Mouse (Mus musculus) kidney, adult 11 months (tissue): ENCODE measurements at regions not wholly inside any gene's neighbourhood (a gene's known extent, or its start where the extent isn't known, plus 50 kb on each side); places are given as distances from the start of the nearest gene placed in this dataset.

ENCODE experiments used
- DNase-seq: peaks from one replicate; pipeline ENCODE4 v3.0.0; 2022

DNA sequence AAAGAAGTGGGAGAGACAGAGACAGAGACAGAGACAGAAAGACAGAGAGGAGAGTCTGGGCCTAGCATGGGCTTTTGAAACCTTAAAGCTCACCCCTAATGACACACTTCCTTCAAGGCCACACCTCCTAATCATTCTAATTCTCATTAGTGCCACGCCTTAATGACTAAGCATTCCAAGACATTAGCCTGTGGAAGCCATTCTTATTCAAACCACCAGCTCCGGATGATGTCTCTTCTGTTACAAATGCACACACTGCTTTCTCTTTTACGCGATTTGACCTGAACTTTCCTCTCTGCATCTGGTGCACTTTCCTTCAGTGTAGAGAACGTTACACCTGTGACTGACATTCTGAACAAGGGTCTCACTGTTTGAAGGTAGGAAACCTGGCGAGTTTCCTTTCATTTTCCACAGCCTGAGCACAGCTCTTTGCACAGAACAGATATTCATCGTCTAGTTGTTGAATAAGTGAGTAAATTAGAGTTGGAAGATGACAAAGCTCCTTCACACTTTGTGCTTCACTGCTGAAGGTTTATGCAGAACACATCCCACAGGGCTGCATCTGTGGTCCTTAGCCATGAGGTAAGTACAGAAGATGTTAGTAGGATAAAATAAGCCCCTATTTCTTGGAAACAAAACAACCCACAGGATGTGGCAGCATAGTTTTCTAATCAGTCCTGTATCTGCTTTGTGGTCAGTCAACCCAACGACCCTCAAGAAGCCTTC is 116.8 kb downstream of the Faxc start:
- no peak for DNase-seq

DNA sequence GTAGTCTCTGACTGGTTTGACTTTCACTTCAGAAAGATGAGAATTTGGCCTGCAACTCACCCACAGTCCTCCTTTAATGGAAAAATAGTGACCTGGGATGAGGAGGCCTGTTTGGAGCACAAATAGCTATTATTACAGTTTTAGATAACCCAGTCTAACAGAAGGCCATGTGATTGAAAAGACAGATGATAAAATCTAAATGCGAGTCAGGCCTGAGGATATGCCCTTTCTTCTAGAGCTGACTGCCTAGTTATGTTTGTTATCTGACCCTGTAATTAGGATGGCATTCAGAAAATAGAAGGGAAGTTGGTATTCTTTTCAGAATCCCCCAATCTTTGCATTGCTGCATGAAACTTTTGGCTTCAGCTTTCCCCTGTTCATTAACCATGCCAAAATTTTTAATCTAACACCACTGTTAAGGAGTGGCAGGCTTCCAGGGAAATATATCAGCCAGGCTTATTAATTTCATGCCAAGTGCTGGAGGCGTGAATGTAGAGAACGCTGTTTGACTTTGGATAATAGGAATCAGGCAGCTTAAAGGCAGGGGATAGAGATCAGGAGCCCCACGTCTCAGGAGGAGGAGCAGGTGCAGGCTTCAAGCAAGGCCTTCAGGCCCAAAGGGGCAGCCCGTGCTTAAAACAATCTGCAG is 135.8 kb downstream of the Faxc start:
- DNase-seq, result no peak

GRCm38 (mm10) chr4:22067678-22068299 is 136.7 kb downstream of the Faxc start:
- DNase-seq, result no peak

DNA sequence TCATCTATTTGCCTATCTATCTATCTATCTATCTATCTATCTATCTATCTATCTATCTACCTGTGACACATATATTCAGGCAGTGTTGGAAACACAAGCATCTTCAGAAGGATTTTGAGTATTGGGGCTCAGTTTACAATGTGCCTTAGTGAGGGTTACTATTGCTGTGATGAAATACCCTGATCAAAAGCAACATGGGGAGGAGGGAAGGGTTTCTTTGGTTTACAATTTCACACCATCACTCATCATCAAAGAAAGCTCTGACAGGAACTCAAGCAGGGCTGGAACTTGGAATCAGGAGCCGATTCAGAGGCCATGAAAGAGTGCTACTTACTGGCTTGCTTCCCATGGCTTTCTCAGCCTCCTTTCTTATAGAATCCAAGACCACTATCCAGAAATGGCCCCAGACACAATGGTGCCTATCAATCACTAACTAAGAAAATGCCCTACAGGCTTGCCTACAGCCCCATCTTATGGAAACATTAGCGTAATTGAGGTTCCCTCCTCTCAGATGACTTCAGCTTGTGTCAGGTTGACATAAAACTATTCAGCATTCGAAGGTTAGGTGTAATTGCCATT is 157.2 kb downstream of the Faxc start:
- DNase-seq, result no peak

DNA sequence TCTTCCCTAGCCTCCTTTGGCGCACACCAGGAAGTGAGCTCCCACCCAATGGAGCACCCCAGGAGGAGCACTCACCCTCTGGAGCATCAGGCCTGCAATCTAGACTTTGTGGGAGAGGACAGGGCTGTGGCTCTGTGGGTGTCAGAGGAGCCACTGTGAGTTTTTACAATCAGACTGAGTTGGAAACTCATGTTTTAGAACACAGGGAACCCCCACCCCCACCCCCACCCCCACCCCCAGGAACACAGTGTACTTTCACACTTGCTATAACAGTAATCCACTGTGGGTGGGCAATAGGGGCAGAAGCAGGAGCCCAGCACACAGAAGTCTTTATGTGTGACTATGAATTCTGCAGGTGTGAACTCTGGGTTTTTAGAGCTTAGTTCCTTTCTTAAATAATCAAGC is 158.5 kb downstream of the Faxc start:
- no peak for DNase-seq

DNA sequence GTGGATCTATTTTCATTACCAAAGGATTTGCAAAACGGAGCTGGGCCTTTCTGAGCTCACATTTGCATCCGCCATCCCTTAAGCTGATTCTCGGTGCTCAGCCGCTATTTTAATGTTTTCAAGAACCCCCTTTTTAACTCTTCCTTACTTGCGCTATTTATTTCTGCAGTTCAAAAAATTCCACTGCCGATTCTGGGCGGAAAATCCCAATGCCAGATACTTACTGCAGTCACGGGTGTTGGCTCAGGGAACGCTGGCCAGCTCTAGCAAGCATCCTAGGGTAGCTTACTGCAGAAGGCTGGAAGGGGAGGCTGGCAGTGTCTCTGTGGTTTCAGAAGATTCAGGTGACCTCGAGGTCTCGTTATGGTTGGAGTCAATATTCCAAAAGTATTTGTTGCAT is 159.4 kb downstream of the Faxc start:
- DNase-seq, result no peak

DNA sequence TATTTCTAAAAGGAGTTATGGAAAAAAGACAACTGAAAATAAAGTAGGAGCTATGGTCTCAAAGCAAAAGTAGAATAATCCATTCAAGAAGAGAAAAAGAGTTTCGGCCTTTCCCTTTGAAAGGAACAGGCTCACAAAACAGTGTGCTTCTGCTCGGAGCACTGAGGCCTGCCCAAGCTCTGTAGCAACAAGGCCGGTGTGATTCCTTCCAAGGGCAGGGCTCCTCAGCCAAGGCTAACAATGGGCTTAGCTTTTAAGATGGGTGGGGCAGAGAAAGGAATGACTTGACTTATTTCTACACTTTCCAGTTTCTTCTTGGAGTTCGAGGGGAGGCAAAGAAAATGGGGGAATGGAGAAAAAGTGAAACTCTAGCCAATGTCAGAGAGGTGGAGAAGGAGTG is 161.4 kb downstream of the Faxc start:
- no peak for DNase-seq

DNA sequence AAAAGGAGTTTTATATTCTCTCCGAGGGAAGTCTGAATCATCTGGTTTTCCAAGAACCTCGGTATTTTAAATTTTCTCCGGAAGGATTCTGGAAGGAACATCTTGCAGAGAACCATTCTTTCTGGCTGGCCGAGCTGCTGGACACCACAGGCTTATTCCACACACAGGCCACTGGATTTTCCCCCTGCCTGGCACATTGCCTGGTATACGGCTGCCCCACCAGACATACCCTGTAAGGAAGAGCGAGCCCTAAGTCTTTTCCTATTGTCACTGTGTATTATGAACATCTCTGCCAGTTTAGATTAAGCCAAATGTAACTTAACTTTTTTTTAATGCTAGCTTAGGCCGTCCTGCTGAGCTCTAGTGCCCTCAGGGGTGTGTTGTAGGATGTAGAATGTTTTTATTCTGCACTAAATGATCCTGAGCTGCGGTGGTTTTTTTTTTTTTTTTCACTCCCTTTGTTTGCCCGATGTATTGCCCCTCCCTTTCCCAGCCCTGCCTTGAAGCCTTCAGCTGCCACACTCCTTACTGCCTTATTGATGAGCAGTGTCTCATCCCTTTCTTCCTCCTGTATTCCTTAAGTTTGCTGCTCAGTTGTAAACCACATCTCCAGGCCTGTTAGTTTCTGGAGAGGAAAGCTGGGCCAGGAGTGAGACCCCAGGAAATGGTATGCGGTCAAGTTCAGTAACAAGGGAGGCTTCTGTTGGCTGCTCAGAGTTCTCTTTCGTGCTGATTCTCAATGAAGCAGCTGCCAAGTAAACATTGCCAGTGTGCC is 164.3 kb downstream of the Faxc start:
- DNase-seq, result no peak

- DNase-seq, result no peak
These were observed 167.5 kb downstream of the Faxc start for GRCm38 (mm10) chr4:22098605-22099004.

DNA sequence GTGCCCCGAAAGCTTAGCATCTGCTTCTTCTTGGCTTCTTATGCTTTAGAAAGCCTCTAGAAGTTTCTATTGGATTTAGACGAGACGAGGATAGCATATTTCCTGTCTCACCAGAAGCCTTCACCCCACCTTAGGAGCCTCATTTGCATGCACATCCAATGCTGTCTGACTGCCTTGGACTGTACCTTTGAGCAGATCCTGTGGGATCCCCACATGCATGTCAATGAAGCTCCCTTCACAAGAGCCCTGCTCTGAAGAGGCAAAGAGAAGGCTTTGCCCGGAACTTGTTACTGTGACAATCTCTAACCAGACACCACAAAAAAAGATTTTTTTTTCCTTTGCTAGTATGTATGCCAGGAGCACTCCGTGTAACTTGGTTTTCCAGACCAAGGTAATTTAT is 171.3 kb downstream of the Faxc start:
- DNase-seq, result no peak

GRCm38 (mm10) chr4:22103001-22103587 is 172.0 kb downstream of the Faxc start:
- DNase-seq, result no peak

GRCm38 (mm10) chr4:22106883-22107282 is 175.8 kb downstream of the Faxc start:
- DNase-seq, result no peak

GRCm38 (mm10) chr4:22109410-22109809 is 178.3 kb downstream of the Faxc start:
- DNase-seq, result no peak

DNA sequence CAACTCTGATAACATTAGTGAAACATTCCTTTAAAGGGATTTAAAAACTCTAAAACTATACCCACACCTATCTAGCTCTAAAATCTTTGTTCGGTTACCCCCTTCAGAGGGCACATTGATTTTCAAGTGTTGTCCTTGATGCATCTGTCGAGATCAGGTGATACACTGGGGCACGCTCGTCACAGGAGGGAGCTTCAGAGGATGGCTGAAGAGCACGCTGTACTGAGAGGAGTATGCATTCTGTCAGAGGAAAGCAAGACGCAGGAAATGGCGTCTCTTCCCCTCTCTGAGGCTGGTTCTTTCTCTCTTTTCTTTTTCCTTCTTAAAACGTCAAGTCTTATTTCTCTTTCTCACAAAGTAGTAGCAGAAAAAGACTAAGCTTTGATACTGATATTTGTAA is 179.3 kb downstream of the Faxc start:
- no peak for DNase-seq

GRCm38 (mm10) chr4:22112209-22112608 is 181.1 kb downstream of the Faxc start:
- no peak for DNase-seq

- no peak for DNase-seq
These were observed 183.3 kb downstream of the Faxc start for GRCm38 (mm10) chr4:22114451-22114850.

DNA sequence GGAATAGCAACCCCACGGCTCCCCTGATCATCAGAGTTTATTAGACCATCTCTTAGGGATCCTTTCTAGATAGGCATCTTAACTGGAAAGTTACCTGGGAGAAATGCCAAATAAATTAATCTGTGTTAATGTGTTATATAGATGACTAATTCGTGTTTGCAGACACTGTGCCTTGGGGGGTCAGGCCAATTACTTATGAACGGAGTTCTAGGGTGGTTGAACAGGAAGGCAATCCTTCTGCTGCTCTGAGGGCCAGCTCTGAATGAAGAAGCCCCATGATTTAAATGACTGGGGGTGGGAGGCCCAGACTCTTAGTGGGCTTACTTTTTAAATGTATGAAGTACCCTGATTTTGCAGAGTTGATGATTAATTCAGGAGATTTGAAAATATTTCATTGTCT is 188.7 kb downstream of the Faxc start:
- no peak for DNase-seq

DNA sequence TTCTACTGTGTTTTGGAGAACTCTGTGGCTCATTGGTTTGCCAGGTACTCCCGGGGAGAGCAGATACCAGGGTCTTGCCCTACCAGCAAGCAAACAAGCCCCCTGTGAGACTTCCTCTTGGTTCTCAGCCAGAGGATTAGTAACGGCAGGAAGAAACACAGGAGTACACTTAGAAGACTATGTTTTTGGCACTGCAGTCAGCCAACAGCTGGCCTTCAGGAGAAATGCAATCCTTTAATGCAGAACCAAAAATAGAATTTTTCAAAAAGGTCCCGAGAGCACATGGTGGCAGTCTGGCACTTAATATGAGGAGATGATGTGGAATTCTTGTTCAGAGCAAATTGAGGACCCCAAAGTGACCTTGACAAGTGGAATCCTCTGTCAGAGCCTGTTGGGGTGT is 189.8 kb downstream of the Faxc start:
- no peak for DNase-seq

DNA sequence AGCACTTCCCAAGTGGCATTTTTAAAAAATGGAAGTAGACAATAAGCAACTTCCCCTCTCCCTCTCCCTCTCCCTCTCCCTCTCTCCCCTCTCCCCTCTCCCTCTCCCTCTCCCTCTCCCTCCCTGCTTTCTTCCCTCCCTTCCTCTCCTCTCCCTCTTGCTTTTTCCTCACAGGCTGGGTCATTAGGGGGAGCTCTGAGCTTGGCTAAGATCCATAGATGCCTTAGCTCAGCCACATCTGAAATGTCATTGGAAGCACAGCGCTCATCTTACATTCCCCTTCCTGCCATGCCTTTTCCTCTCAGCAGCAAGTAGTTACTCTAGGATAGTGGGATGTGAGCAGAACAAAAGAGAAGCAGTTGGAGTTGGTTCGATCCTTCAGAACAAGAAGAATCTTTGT is 190.3 kb downstream of the Faxc start:
- DNase-seq, result no peak

GRCm38 (mm10) chr4:22124836-22125235 is 193.7 kb downstream of the Faxc start:
- DNase-seq, result no peak

DNA sequence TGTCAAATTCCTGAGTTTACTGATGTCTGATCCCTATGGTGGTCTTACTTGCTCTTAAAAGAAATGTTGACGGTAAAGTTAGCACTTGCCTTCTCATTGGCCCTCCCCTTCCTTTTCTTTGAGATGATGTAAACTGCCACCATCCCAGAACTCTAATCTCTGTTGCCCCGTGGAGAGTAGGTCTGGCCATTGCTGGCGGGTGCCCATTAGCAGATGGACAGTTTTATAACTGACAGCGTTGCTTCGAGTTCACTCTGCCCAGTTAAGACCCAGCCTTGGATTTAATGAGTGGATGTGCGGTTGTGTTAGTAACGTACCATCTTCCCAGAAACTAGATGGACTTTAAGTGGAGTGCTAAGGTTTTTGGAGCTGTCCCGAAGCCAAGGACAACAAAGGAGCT is 199.4 kb downstream of the Faxc start:
- DNase-seq, result no peak
